Mouse (Mus musculus) left cerebral cortex, adult 2 months (tissue): ENCODE results near the gene Ankrd45. TPM values are rescaled to one million over a fixed set of nuclear protein-coding genes. Genes with fewer than 3 reads are reported as not detected.
"Not testable (repeated sequence)": the region's sequence is repeated elsewhere in the genome, so short reads cannot be mapped to it uniquely, and the experiment has no call there.

Source experiments
- DNase-seq, 2 experiments: peaks; one replicate each; pipeline ENCODE4 v3.0.0; 2021 to 2022; ENCODE audit warnings: low spot score in 2 of 2, mixed read lengths in 1 of 2; ENCODE audit errors: extremely low spot score in 1 of 2
- H3K27ac ChIP-seq: fragments of 200-600 bp; 2 replicates; pipeline ENCODE4 v1.8.1; 2022
- H3K4me3 ChIP-seq: fragments of 200-600 bp; 2 replicates; pipeline ENCODE4 v1.8.1; 2022
- CTCF ChIP-seq: fragments of 200-600 bp; IDR thresholded peaks from 2 replicates; pipeline ENCODE4 v1.8.1; 2022; ENCODE audit warnings: antibody characterized with exemption, mild to moderate bottlenecking, moderate library complexity
- intact Hi-C: fragments of 180-260 bp; cut with DNase I; formaldehyde crosslinking; loops from one replicate; pipeline ENCODE4 v1.15.1; 2025
- total RNA-seq, 2 experiments: library from RNA; stranded (reverse); gene quantifications; 2 replicates each; pipeline ENCODE4 v1.2.3; 2021

The Ankrd45 gene
- total RNA-seq, 2 experiments from 2014 or later = 66.4 to 68.7 TPM

- H3K4me3 ChIP-seq = peak overlapping the region; percentile 40
- peak; percentile 61 to 64 for DNase-seq
- peak overlapping the region; percentile 33; the same call in 1 of the 2 replicates for H3K27ac ChIP-seq
- peak; percentile 96 for TF ChIP-seq CTCF
- intact Hi-C loops = loop anchor here (5.0 kb wide), 1 partner anchor 453 kb away; no protein-coding TSS in a partner anchor
These were observed 53.3 kb downstream of the Ankrd45 start for GRCm38 (mm10) chr1:161195541-161196351.

GRCm38 (mm10) chr1:161196364-161196763 lies 53.9 kb downstream of the Ankrd45 start:
- Histone ChIP-seq H3K4me3 (peak overlapping the region; percentile 40; the same call in 1 of the 2 replicates), H3K27ac (peak overlapping the region; percentile 33; the same call in 1 of the 2 replicates)
- DNase-seq = not testable (repeated sequence)
- intact Hi-C loops = loop anchor here (5.0 kb wide), 1 partner anchor 454 kb away; no protein-coding TSS in a partner anchor

GRCm38 (mm10) chr1:161199856-161200255 lies 57.4 kb downstream of the Ankrd45 start:
- Histone ChIP-seq H3K4me3 (no peak overlapping the region), H3K27ac (no peak overlapping the region)
- no peak for DNase-seq
- TF ChIP-seq CTCF = no peak
- intact Hi-C loops = loop anchor here (5.0 kb wide), 1 partner anchor 458 kb away; no protein-coding TSS in a partner anchor

- intact Hi-C loops = loop anchor here (2.0 to 5.0 kb wide), 2 partner anchors 72 to 523 kb away; no protein-coding TSS in a partner anchor
- Histone ChIP-seq H3K27ac (no peak overlapping the region), H3K4me3 (no peak overlapping the region)
- TF ChIP-seq CTCF = peak; percentile 61
- no peak for DNase-seq
These were observed 72.0 kb downstream of the Ankrd45 start for GRCm38 (mm10) chr1:161214465-161214864.

- intact Hi-C loops = no loop called here
- Histone ChIP-seq H3K4me3 (no peak overlapping the region), H3K27ac (no peak overlapping the region)
- TF ChIP-seq CTCF = no peak; the same call in none of the 2 replicates
- no peak for DNase-seq
These were observed 77.3 kb downstream of the Ankrd45 start for GRCm38 (mm10) chr1:161219816-161220215.

Other genes with a start within 250 kb of the Ankrd45 start
- gene Rc3h1, start 236.3 kb upstream of the Ankrd45 start, total RNA-seq = 10 to 100 TPM; 44.4 to 45.7 TPM
- under 1 TPM; 0.25 to 0.68 TPM for gene Serpinc1, start 164.1 kb upstream of the Ankrd45 start, total RNA-seq
- gene Zbtb37, start 107.8 kb upstream of the Ankrd45 start, total RNA-seq = 10 to 100 TPM; 18.2 to 20.0 TPM
- 10 to 100 TPM; 20.0 to 20.9 TPM for gene Dars2, start 72.0 kb upstream of the Ankrd45 start, total RNA-seq
- 1 to 10 TPM; 1.4 TPM for gene Cenpl, start 72.0 kb upstream of the Ankrd45 start, total RNA-seq
- gene Klhl20, start 11.2 kb upstream of the Ankrd45 start, total RNA-seq = 10 to 100 TPM; 14.5 to 17.5 TPM
- gene Tex50, start 16.6 kb downstream of the Ankrd45 start, total RNA-seq = not detected
- gene Prdx6, start 108.5 kb downstream of the Ankrd45 start, total RNA-seq = 100 to 1,000 TPM; 321 to 326 TPM